Mouse (Mus musculus) heart, adult 2 months (tissue): ENCODE results near the gene E330034G19Rik.

ENCODE experiments used
- CTCF ChIP-seq: fragments of 200-600 bp; IDR thresholded peaks from 2 replicates; pipeline ENCODE4 v1.8.1; 2022; ENCODE audit warnings: antibody characterized with exemption, mild to moderate bottlenecking, moderate library complexity
- EP300 ChIP-seq: fragments of 200-500 bp; IDR thresholded peaks from 2 replicates; pipeline ENCODE4 v1.6.1; 2011; ENCODE audit warnings: low read depth, low read length, control low read depth; ENCODE audit not compliant: insufficient read depth
- POLR2A ChIP-seq: fragments of 200-500 bp; IDR thresholded peaks from 2 replicates; pipeline ENCODE4 v1.6.1; 2011; ENCODE audit warnings: mild to moderate bottlenecking, low read depth, low read length, control low read depth; ENCODE audit not compliant: insufficient read depth

- TF ChIP-seq CTCF = no peak
- no peak for TF ChIP-seq EP300
- no peak for TF ChIP-seq POLR2A
Measured at GRCm38 (mm10) chr14:24244330-24245176, 48.5 kb upstream of the E330034G19Rik start.
